Comparison of ENCODE assay signal across 19 mouse cellular contexts in the genomic region with DNA sequence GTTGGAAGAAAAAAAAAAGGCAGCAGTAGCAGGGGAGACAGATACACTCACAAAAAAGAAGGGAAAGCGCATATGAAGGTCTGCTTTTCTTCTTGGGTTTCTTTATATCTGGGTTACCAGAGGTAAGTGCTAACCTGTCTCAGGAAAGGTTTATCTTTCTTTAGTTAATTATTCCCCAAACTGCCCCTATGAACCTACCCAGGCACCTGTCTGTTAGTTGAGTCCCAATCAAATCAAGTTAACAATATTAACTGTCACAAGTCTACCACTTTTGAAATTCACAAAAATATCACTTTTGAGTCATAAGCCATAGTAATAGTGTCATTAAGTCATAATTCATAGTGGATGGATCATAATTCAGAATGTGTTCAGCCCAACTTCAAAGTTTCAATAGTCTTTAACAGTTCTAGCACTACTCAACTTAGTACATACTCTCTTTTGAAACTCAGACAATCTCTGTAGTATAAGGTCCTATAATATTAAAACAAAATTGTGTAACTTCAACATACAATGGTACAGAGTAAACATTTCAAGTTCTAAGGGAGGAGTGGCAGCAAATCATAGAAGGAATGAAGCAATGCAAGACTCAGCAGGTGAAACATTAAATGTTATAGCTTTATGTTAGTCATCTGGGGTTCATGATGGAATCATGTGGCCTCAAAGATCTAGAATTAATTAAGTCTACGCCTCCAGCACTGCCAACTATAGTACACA. TPM values are rescaled to one million over a fixed set of nuclear protein-coding genes. Genes with fewer than 3 reads are reported as not detected.
A peak's percentile ranks its signal among the peaks of the same experiment; 100 is the strongest.
DNase-seq lines count a peak whose midpoint lies in the region; ATAC-seq and TF ChIP-seq lines count a peak whose summit lies in the region.
"Had no signal": no experiment of that assay in that cellular context is flagged by ENCODE, and none has a peak within 500 bp of the region (broad histone marks: within the 10 kb centered on the region; RNA-seq: fewer than 3 reads in every experiment).

No protein-coding gene starts in this region.

- H3K4me1 ChIP-seq in intestine, embryonic 15.5 days (replicated peaks) = no peaks in the 10 kb centered on the region
- H3K4me1 ChIP-seq in intestine, embryonic 16.5 days (ENCODE audit: control insufficient read depth, insufficient read depth, low read length) = no peaks in the 10 kb centered on the region
- no peaks in the 10 kb centered on the region for H3K4me1 ChIP-seq in stomach, embryonic 16.5 days (ENCODE audit: control insufficient read depth, insufficient read depth, low read length)
- no peaks in the 10 kb centered on the region for H3K4me1 ChIP-seq in liver, postnatal 0 days (ENCODE audit: insufficient read depth)
- H3K4me1 ChIP-seq: embryonic facial prominence, embryonic 10.5 days; embryonic facial prominence, embryonic 12.5 days; forebrain, embryonic 13.5 days; forebrain, embryonic 15.5 days had no signal

- H3K4me2 ChIP-seq in intestine, embryonic 15.5 days (replicated peaks) = no peak overlapping the region
- no peak overlapping the region for H3K4me2 ChIP-seq in intestine, embryonic 16.5 days (ENCODE audit: low read depth, low read length)
- no peak overlapping the region for H3K4me2 ChIP-seq in stomach, embryonic 16.5 days (ENCODE audit: low read depth, low read length)
- H3K4me2 ChIP-seq in liver, postnatal 0 days (ENCODE audit: low read depth, low read length) = no peak overlapping the region
- H3K4me2 ChIP-seq: embryonic facial prominence, embryonic 12.5 days; forebrain, embryonic 13.5 days; forebrain, embryonic 15.5 days had no signal

- no peak for TF ChIP-seq EP300 in liver, postnatal 0 days (IDR thresholded peaks at IDR 0.05; ENCODE audit: low read depth)

- no peak for TF ChIP-seq CTCF in liver, postnatal 0 days (IDR thresholded peaks at IDR 0.05; ENCODE audit: low read depth)

- 83% methylated on average over 2 of the region's 2 CpGs for WGBS in intestine, embryonic 15.5 days
- WGBS in intestine, embryonic 16.5 days = 78% methylated on average over 2 of the region's 2 CpGs
- 79% methylated on average over 2 of the region's 2 CpGs for WGBS in stomach, embryonic 16.5 days
- 76% methylated on average over 2 of the region's 2 CpGs for WGBS in liver, postnatal 0 days (ENCODE audit: insufficient replicate concordance)

- no peaks in the 10 kb centered on the region for H3K36me3 ChIP-seq in intestine, embryonic 15.5 days
- no peaks in the 10 kb centered on the region for H3K36me3 ChIP-seq in intestine, embryonic 16.5 days (ENCODE audit: control insufficient read depth, insufficient read depth, low read length)
- no peaks in the 10 kb centered on the region for H3K36me3 ChIP-seq in stomach, embryonic 16.5 days (ENCODE audit: control insufficient read depth, insufficient read depth, low read length)
- H3K36me3 ChIP-seq in liver, postnatal 0 days (replicated peaks; ENCODE audit: insufficient read depth, low read length) = no peaks in the 10 kb centered on the region
- H3K36me3 ChIP-seq: embryonic facial prominence, embryonic 10.5 days; embryonic facial prominence, embryonic 12.5 days; forebrain, embryonic 15.5 days had no signal

- H3K9me3 ChIP-seq in intestine, embryonic 15.5 days = no peaks in the 10 kb centered on the region
- H3K9me3 ChIP-seq in intestine, embryonic 16.5 days (ENCODE audit: control insufficient read depth, low read length) = no peaks in the 10 kb centered on the region
- H3K9me3 ChIP-seq in stomach, embryonic 16.5 days (replicated peaks; ENCODE audit: control insufficient read depth, low read length) = no peaks in the 10 kb centered on the region
- H3K9me3 ChIP-seq in liver, postnatal 0 days (ENCODE audit: low read length) = no peaks in the 10 kb centered on the region
- H3K9me3 ChIP-seq: embryonic facial prominence, embryonic 10.5 days; embryonic facial prominence, embryonic 12.5 days; forebrain, embryonic 13.5 days; forebrain, embryonic 15.5 days had no signal

- H3K27me3 ChIP-seq in intestine, embryonic 15.5 days (replicated peaks) = no peaks in the 10 kb centered on the region
- no peaks in the 10 kb centered on the region for H3K27me3 ChIP-seq in intestine, embryonic 16.5 days (replicated peaks; ENCODE audit: control insufficient read depth, insufficient read depth, low read length)
- no peaks in the 10 kb centered on the region for H3K27me3 ChIP-seq in stomach, embryonic 16.5 days (ENCODE audit: control insufficient read depth, insufficient read depth, low read length)
- no peaks in the 10 kb centered on the region for H3K27me3 ChIP-seq in liver, postnatal 0 days (ENCODE audit: insufficient read depth, low read length)
- H3K27me3 ChIP-seq: embryonic facial prominence, embryonic 12.5 days; forebrain, embryonic 13.5 days; forebrain, embryonic 15.5 days had no signal

- DNase-seq in liver, postnatal 0 days = no peak
- no peak for DNase-seq in embryo, embryonic 11 days
- DNase-seq in ovary, postnatal 10 days (ENCODE audit: low spot score) = no peak
- DNase-seq: adrenal gland, adult 2 months; adrenal gland, postnatal 10 days; adrenal gland, postnatal 25 days; cerebellum, adult 11 months; cerebellum, adult 18-20 months; cerebellum, adult 8-10 months; cerebellum, adult 9-11 months; cerebellum, postnatal 14 days; cerebellum, postnatal 36 days had no signal

- no peak overlapping the region for H3K27ac ChIP-seq in intestine, embryonic 15.5 days
- H3K27ac ChIP-seq in intestine, embryonic 16.5 days (ENCODE audit: low read length) = no peak overlapping the region
- no peak overlapping the region for H3K27ac ChIP-seq in stomach, embryonic 16.5 days (ENCODE audit: low read length)
- no peak overlapping the region for H3K27ac ChIP-seq in liver, postnatal 0 days (ENCODE audit: low read depth)
- H3K27ac ChIP-seq: embryonic facial prominence, embryonic 10.5 days; embryonic facial prominence, embryonic 12.5 days; forebrain, embryonic 13.5 days; forebrain, embryonic 15.5 days had no signal

- no peak overlapping the region for H3K4me3 ChIP-seq in intestine, embryonic 15.5 days (replicated peaks)
- no peak overlapping the region for H3K4me3 ChIP-seq in intestine, embryonic 16.5 days (ENCODE audit: low read length)
- no peak overlapping the region for H3K4me3 ChIP-seq in stomach, embryonic 16.5 days (replicated peaks; ENCODE audit: low read length)
- H3K4me3 ChIP-seq in liver, postnatal 0 days (ENCODE audit: low read depth, low read length) = no peak overlapping the region
- H3K4me3 ChIP-seq: embryonic facial prominence, embryonic 10.5 days; embryonic facial prominence, embryonic 12.5 days; forebrain, embryonic 13.5 days; forebrain, embryonic 15.5 days had no signal

- ATAC-seq in intestine, embryonic 15.5 days = peak; percentile 70
- peak; percentile 85 for ATAC-seq in intestine, embryonic 16.5 days
- peak; percentile 47; the same call in 1 of the 2 replicates for ATAC-seq in stomach, embryonic 16.5 days (ENCODE audit: insufficient read depth, low FRiP score)
- ATAC-seq in liver, postnatal 0 days = no peak
- ATAC-seq: forebrain, embryonic 13.5 days; forebrain, embryonic 15.5 days had no signal

- no peak overlapping the region for H3K9ac ChIP-seq in intestine, embryonic 15.5 days
- no peak overlapping the region for H3K9ac ChIP-seq in intestine, embryonic 16.5 days (ENCODE audit: low read depth, low read length)
- H3K9ac ChIP-seq in stomach, embryonic 16.5 days (ENCODE audit: low read length) = no peak overlapping the region
- no peak overlapping the region for H3K9ac ChIP-seq in liver, postnatal 0 days (replicated peaks)
- H3K9ac ChIP-seq: embryonic facial prominence, embryonic 12.5 days; forebrain, embryonic 13.5 days; forebrain, embryonic 15.5 days had no signal

RNA-seq across cellular contexts. Expression of a gene that starts 45.4 kb away (rescaled TPM):
- polyA plus RNA-seq in intestine, embryonic 15.5 days (2015; fragmentation: Nextera tagmentation; extraction: Ambion mirVana) = 1.6 and 1.7 TPM in 2 replicates
- polyA plus RNA-seq in intestine, embryonic 16.5 days (2015; fragmentation: Nextera tagmentation; extraction: Ambion mirVana) = 0.91 and 1.0 TPM in 2 replicates
- 18.7 and 22.1 TPM in 2 replicates for polyA plus RNA-seq in stomach, embryonic 16.5 days (2015; fragmentation: Nextera tagmentation; extraction: Ambion mirVana)
- 0.31 and 0.39 TPM in 2 replicates for polyA plus RNA-seq in liver, postnatal 0 days (2015; fragmentation: Nextera tagmentation; extraction: Ambion mirVana)
- polyA plus RNA-seq: adrenal gland, adult 2 months had no signal
